Mouse (Mus musculus): Measurements from ENCODE around the gene Tigit. TPM values are rescaled to one million over a fixed set of nuclear protein-coding genes. Genes with fewer than 3 reads are reported as not detected.
A peak's percentile ranks its signal among the peaks of the same experiment; 100 is the strongest.

Gene Tigit
- polyA plus RNA-seq (2015; fragmentation: Nextera tagmentation; extraction: Ambion mirVana) = not detected in 2 replicates

DNA sequence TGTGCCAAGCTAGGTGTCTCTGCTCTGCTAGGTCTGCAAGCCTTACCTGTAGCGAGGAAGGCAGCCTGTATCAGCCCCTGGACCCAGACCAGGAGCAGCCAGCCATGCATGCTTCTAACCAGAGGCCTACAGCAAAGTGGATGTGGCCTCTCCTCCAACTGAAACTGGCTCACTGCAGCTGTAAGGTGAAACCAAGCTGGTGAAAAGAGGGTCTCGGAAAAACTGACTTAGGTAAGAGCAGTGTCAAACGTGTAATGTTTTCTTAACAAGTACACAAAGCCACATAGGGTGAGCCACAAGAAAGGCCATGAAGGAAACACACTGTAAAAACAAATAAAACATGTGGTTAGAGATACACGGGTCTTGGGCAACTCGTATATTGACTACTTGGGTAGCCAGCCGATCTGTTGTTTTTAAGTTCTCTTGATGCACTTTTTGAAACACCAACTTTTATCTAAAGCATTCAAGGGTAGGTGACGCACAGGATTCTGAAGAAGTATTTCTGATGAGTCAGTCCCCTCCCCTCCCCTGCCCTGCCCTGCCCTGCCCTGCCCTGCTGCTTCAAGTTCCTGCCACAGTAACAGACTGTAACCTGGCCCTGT lies at the start of gene Tigit:
Tigit (minus strand) TSS at position 169 of the 602 bp plus-strand sequence.
- no peaks in the 10 kb centered on the region for H3K9me3 ChIP-seq
- H3K27me3 ChIP-seq = no peaks in the 10 kb centered on the region
- H3K36me3 ChIP-seq = no peaks in the 10 kb centered on the region
- H3K4me2 ChIP-seq (replicated peaks) = no peak within 1 kb of the TSS
- WGBS = 81% methylated on average over 7 of the region's 7 CpGs
- no peak within 1 kb of the TSS for H3K9ac ChIP-seq (replicated peaks)
- no peak within 1 kb of the TSS for H3K27ac ChIP-seq
- no peak for ATAC-seq
- H3K4me3 ChIP-seq (replicated peaks) = no peak within 1 kb of the TSS
- H3K4me1 ChIP-seq (replicated peaks) = no peaks in the 10 kb centered on the region

DNA sequence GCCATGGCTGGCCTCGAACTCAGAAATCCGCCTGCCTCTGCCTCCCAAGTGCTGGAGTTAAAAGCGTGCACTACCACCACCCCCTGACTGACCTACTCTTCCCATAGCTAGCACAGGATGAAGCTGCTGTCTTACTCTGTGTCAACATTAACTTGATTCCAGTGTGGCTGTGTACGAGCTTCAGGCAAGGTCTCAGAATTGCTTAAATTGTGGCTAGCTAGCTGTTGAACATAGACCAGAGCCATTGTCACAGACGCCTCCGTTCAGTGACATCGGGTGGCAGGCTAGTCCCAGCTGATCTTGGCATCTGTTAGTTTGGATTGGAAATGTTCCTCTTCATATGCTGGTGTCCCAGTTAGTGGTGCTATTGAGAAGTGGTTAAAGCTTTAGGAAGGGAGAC lies 47.4 kb upstream of the Tigit start:
- Histone ChIP-seq H3K9me3 (no peaks in the 10 kb centered on the region), H3K4me1 (replicated peaks) (peaks cover 20% of the 10 kb centered on the region), H3K4me2 (replicated peaks) (no peak overlapping the region), H3K4me3 (replicated peaks) (no peak overlapping the region), H3K9ac (replicated peaks) (no peak overlapping the region), H3K27ac (no peak overlapping the region), H3K36me3 (no peaks in the 10 kb centered on the region), H3K27me3 (no peaks in the 10 kb centered on the region)
- ATAC-seq = no peak
- WGBS = 95% methylated on average over 7 of the region's 7 CpGs

DNA sequence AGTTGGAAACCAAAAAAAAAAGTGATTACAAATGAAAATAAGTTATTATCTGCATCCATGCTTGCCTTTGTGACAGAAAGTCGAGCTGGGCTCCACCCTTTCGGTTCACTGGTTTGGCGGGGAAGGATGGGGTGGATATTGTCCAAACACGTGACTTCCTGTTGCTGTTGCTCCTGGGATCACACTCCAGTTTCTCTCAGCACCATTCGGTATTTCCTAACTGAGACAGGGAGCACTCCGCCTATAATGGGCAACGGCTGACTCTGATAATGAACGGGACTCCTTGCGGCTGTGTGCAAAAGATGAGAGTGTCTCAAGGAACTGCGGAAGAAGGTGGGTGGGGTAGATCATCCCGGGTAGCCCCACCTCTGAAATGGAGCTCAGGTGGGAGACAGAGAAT lies 46.7 kb upstream of the Tigit start:
- no peak for ATAC-seq
- 92% methylated on average over 11 of the region's 11 CpGs for WGBS
- no peaks in the 10 kb centered on the region for H3K27me3 ChIP-seq

DNA sequence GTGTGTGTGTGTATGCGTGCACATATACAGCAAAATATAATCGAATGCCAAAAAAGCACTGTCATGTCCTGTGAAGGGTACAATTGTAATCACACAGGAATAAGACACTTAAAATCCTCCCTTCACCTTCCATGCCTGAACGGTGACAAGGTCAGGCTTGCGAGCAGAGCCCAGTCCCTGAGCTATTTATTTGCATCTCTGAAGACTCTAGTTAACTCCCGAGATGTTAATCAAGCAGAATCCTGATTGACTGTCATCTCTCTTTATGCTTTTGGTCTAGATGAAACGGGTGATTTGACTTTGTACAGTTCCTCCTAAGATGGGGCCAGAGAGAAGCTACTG lies 46.2 kb upstream of the Tigit start:
- Histone ChIP-seq H3K9ac (replicated peaks) (no peak overlapping the region), H3K4me1 (replicated peaks) (peaks cover 20% of the 10 kb centered on the region), H3K4me3 (replicated peaks) (no peak overlapping the region), H3K27ac (peak overlapping the region; percentile 70; the same call in 1 of the 2 replicates), H3K4me2 (replicated peaks) (0 out of 2 replicates have a peak overlapping the region, but pooled peaks have one; percentile 43), H3K9me3 (no peaks in the 10 kb centered on the region), H3K27me3 (no peaks in the 10 kb centered on the region), H3K36me3 (no peaks in the 10 kb centered on the region)
- whole genome bisulfite sequencing = 41% methylated on average over 6 of the region's 6 CpGs
- no peak for ATAC-seq

More for the DNA sequence above, 46.7 kb upstream of the Tigit start:
- H3K36me3 ChIP-seq = no peaks in the 10 kb centered on the region
- peaks cover 20% of the 10 kb centered on the region for H3K4me1 ChIP-seq (replicated peaks)
- no peak overlapping the region for H3K4me3 ChIP-seq (replicated peaks)
- H3K9me3 ChIP-seq = no peaks in the 10 kb centered on the region
- no peak overlapping the region for H3K27ac ChIP-seq
- H3K9ac ChIP-seq (replicated peaks) = no peak overlapping the region
- no peak overlapping the region for H3K4me2 ChIP-seq (replicated peaks)

DNA sequence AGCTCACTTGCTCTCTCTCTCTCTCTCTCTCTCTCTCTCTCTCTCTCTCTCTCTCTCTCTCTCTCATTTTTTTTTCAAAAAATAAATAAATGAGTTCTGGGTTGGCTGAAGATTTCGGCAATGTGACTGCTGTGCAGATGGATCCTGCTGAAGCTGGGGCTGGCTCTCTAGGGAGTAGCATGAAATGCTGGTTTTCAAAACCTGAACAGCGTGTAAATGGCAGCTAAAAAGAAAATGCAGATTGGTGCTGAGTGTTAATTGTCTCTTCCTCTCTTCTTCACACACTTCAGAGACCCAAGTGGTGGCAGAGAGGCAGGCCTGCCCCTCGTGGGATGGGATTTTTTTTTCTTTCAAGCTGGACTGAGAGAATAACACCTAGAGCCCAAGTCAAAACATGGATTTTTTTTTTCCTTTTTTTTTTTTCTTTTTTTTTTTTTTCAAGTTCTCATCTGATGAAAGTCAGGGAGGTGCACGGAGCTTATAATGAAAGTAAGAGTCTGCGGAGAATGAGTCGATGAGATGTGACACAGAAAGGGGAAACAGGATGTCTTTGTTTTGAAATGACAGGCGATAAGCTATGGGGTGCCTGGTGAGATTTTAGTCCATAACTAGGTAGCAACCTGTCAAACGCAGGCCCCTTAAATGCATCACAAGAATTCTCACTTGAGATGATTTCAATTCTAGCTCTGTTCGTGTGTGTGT lies 45.6 kb upstream of the Tigit start:
- no peaks in the 10 kb centered on the region for H3K36me3 ChIP-seq
- H3K4me1 ChIP-seq (replicated peaks) = peaks cover 20% of the 10 kb centered on the region
- H3K4me2 ChIP-seq (replicated peaks) = peak overlapping the region; percentile 43
- 38% methylated on average over 9 of the region's 9 CpGs for WGBS
- peak overlapping the region; percentile 70 for H3K27ac ChIP-seq
- no peak overlapping the region for H3K9ac ChIP-seq (replicated peaks)
- no peaks in the 10 kb centered on the region for H3K9me3 ChIP-seq
- H3K4me3 ChIP-seq (replicated peaks) = peak overlapping the region; percentile 8
- ATAC-seq = peak; percentile 83
- no peaks in the 10 kb centered on the region for H3K27me3 ChIP-seq

DNA sequence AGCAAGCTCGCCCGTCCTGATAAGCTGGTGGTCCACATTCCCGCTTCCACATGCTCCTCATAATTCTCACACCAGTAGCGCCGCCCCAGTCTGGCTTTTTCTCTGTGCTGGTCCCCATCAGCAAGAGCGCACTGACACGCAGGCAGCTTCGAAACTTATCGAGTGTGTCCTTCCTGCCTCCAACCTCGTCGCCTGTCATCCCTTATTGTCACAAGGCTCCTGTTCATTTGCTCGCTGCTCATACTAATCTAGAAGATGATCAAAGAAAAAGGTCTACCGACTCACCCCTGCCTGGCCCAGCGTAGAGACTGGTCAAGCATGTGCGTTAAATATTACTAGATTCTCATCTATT lies 45.1 kb upstream of the Tigit start:
- 39% methylated on average over 15 of the region's 15 CpGs for WGBS

DNA sequence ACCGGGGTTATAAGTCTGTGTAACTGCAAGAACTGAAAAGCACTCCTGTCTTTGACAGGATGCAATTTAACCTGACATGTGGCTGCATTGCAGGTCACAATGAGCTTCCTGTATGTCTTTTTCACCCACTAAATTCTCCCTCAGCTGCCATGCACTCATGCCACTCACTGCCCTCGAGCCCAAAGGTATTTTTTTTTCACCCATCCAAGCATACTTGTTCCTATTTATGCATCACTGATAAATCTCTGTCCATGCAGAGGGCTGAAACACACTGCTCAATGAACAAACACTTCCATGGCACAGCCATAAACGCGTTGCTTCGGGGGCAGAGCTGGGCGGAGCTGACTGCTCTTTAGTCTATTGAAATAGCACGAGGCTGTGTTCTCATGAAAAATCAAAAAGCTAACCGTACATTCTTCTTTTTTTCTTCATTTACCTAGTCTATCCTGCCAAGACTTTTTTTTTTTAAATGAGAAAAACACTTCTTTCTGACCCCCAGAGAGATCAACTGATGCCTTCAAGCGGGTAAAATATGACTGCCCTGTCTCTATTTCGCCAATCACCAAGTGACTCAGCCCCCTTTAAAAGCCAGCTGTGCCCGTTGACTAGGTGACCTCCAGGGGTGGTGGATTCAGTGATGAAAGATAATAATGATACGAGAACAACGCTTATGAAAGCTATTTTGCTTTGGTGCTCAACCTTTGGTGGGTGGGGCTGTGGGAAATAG lies 44.6 kb upstream of the Tigit start:
- peak; percentile 22 for ATAC-seq
- no peaks in the 10 kb centered on the region for H3K36me3 ChIP-seq
- peak overlapping the region; percentile 21; the same call in 1 of the 2 replicates for H3K9ac ChIP-seq (replicated peaks)
- H3K27ac ChIP-seq = peak overlapping the region; percentile 70
- H3K9me3 ChIP-seq = no peaks in the 10 kb centered on the region
- H3K4me2 ChIP-seq (replicated peaks) = peak overlapping the region; percentile 43
- H3K4me3 ChIP-seq (replicated peaks) = peak overlapping the region; percentile 8
- H3K27me3 ChIP-seq = no peaks in the 10 kb centered on the region
- 59% methylated on average over 13 of the region's 13 CpGs for WGBS
- peaks cover 20% of the 10 kb centered on the region for H3K4me1 ChIP-seq (replicated peaks)

More for the DNA sequence above, 45.1 kb upstream of the Tigit start:
- Histone ChIP-seq H3K9me3 (no peaks in the 10 kb centered on the region), H3K4me1 (replicated peaks) (peaks cover 20% of the 10 kb centered on the region), H3K27me3 (no peaks in the 10 kb centered on the region), H3K4me2 (replicated peaks) (peak overlapping the region; percentile 43), H3K27ac (peak overlapping the region; percentile 70), H3K36me3 (no peaks in the 10 kb centered on the region), H3K4me3 (replicated peaks) (peak overlapping the region; percentile 8), H3K9ac (replicated peaks) (peak overlapping the region; percentile 21; the same call in 1 of the 2 replicates)
- ATAC-seq = peak; percentile 66

DNA sequence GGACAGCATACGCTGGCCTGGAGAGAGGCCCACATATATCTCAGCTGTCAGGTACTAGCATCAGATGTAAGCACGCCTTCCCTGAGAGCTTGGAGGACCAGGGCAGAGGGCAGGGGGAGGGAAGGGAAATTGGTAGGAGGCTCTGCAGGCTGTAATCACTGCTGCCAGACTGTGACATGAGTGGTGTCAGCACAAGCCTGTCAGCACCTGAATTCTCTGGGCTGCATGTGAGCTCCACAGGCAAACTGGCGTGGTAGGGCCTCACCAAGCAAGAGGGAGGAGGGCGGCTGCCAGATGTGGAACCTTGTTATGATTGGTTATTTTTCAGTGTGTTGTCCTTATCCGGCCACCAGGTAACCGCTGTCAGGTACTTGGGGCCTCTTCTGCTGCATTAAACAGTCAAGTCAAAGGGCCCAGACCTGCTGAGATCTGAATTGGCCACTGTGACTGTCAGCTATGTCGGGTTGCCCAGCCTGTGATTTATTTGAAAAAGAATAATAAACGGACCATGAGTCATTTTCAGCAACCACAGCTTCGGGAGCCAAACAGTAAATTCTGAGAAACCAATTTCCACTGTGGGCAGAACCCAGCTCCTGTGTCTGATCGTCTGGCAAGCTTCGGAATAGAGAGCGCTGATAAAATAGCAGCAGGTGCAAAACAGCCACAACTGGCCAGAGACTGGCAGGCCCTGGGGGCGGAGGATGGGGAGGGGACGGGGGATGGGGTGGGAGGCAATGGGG lies 38.0 kb upstream of the Tigit start:
- Histone ChIP-seq H3K27me3 (no peaks in the 10 kb centered on the region), H3K4me2 (replicated peaks) (no peak overlapping the region), H3K9ac (replicated peaks) (no peak overlapping the region), H3K27ac (no peak overlapping the region), H3K4me1 (replicated peaks) (no peaks in the 10 kb centered on the region; the same call in 1 of the 2 replicates), H3K9me3 (no peaks in the 10 kb centered on the region), H3K36me3 (no peaks in the 10 kb centered on the region), H3K4me3 (replicated peaks) (no peak overlapping the region)
- WGBS = 80% methylated on average over 14 of the region's 14 CpGs
- ATAC-seq = peak; percentile 45; the same call in 1 of the 2 replicates

DNA sequence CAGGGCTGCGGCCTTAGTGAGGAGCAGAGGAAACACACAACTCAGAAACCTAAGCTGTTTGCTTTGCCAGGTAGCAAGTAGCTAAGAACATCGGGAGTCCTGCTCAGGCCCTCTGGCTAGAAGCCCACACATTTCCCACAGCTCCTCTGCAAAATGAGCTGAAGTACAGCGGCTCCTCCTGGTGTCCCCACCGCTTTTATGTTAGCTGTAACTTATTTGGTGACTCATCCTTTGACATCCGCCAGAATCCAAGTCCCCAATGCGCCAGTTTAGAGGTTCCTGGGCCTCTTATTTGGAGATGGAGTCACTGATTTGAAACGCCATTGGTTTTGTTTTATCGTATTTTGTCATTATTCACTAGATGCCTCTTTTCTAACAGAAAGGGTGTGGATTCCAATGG lies 36.6 kb upstream of the Tigit start:
- Histone ChIP-seq H3K27me3 (no peaks in the 10 kb centered on the region), H3K27ac (no peak overlapping the region), H3K9me3 (no peaks in the 10 kb centered on the region), H3K4me3 (replicated peaks) (no peak overlapping the region), H3K9ac (replicated peaks) (no peak overlapping the region), H3K4me2 (replicated peaks) (no peak overlapping the region), H3K4me1 (replicated peaks) (no peaks in the 10 kb centered on the region; the same call in 1 of the 2 replicates), H3K36me3 (no peaks in the 10 kb centered on the region)
- WGBS = 93% methylated on average over 8 of the region's 8 CpGs
- no peak for ATAC-seq

DNA sequence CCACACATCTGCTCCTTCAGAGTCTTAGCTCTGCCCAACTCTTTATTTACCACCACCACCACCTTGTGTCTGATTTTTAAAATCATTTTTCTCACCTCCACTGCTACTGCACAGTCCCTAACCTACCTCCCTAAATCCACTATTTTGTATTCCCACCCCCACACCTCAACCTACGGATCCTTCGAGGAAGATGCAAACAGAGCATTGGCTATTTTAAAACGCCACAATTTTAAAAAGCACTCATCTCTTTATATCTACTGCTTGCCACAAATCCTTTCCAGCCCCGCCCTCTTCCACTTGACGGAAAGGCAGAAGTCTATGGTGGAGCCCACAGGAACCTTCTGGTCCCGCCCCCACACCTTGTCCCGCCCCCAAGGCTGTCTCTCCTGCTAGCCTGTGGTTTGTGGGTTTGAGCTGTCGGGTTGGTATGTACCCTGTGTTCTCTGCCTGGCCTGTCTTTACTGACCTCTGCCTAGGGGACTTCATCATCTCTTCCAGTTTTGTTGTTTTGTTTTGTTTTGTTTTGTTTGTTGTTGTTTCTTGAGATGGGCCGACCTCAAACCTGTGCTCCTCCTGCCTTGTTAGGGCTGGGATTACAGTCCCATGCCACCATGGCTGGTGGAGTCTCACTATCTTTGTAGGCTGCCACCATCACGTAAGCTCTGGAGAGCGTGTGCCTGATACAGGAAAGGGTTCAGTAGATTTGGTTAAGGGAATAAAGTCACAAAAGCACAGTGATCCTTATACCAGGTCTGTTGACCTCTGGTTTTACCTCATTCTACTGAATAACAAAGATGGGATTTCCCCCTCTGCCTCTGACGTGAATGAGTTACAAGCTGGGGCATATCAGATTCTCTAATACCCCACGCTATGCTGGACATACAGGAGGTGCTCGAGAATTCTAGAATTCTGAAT lies 35.0 kb upstream of the Tigit start:
- Histone ChIP-seq H3K4me3 (replicated peaks) (no peak overlapping the region), H3K27me3 (no peaks in the 10 kb centered on the region), H3K4me1 (replicated peaks) (no peaks in the 10 kb centered on the region; the same call in 1 of the 2 replicates), H3K36me3 (no peaks in the 10 kb centered on the region), H3K9me3 (no peaks in the 10 kb centered on the region), H3K27ac (no peak overlapping the region), H3K4me2 (replicated peaks) (no peak overlapping the region), H3K9ac (replicated peaks) (no peak overlapping the region)
- 88% methylated on average over 14 of the region's 14 CpGs for WGBS
- ATAC-seq = no peak

DNA sequence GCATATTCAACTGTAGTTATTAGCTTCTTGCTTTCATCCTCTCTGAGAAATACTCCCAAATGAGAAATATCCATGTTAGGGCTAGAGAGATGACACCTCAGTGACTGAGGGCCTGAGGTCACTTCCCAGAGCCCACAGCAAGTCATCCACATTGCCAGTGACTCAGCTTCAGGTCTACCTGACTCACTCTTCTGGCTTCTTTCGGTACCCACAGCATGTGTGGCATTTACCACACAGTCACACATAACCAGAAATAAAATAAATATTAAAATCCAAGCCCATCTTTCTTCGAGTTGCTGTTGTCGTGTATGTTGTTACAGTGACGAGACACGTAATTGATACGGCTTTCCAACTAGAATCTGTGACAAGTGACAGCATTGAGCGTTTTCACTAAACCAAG lies 33.8 kb upstream of the Tigit start:
- no peaks in the 10 kb centered on the region for H3K9me3 ChIP-seq
- ATAC-seq = no peak
- WGBS = 94% methylated on average over 7 of the region's 7 CpGs
- no peaks in the 10 kb centered on the region for H3K36me3 ChIP-seq
- no peak overlapping the region for H3K9ac ChIP-seq (replicated peaks)
- no peak overlapping the region for H3K27ac ChIP-seq
- no peaks in the 10 kb centered on the region for H3K27me3 ChIP-seq
- no peaks in the 10 kb centered on the region; the same call in 1 of the 2 replicates for H3K4me1 ChIP-seq (replicated peaks)
- H3K4me2 ChIP-seq (replicated peaks) = no peak overlapping the region
- H3K4me3 ChIP-seq (replicated peaks) = no peak overlapping the region

All from midbrain, embryonic 13.5 days (tissue).